Mouse (Mus musculus): Measurements from ENCODE around the gene Atxn1.

- TF ChIP-seq CTCF (IDR thresholded peaks at IDR 0.05; ENCODE audit: borderline replicate concordance, insufficient read depth, low read length) (no peak), POLR2A (IDR thresholded peaks at IDR 0.05; ENCODE audit: low read depth, low read length) (no peak)
Observed at GRCm38 (mm10) chr13:45693534-45693933, 271.3 kb downstream of the Atxn1 start.
